Mouse (Mus musculus) myocyte (in vitro differentiated cells): ENCODE data around the gene C1qtnf2. TPM values are rescaled to one million over a fixed set of nuclear protein-coding genes. Genes with fewer than 3 reads are reported as not detected.

Source experiments
- H3K27me3 ChIP-seq: one replicate; pipeline ENCODE4 v1.6.1; 2011; ENCODE audit not compliant: control insufficient read depth, insufficient read depth, insufficient read length
- H3K36me3 ChIP-seq: one replicate; pipeline ENCODE4 v1.6.1; 2011; ENCODE audit not compliant: control insufficient read depth, insufficient read depth
- H3K4me2 ChIP-seq: one replicate; pipeline ENCODE4 v1.6.1; 2011; ENCODE audit warnings: low read depth, control low read depth
- H3K4me3 ChIP-seq: one replicate; pipeline ENCODE4 v1.5.1; 2011; ENCODE audit warnings: mild to moderate bottlenecking, control low read depth, moderate library complexity
- H3K79me2 ChIP-seq: one replicate; pipeline ENCODE4 v1.6.1; 2011; ENCODE audit not compliant: control insufficient read depth, insufficient read depth
- H3ac ChIP-seq: one replicate; pipeline ENCODE4 v1.6.1; 2011; ENCODE audit not compliant: control insufficient read depth, insufficient read length
- CEBPB ChIP-seq: IDR thresholded peaks from 2 replicates; pipeline ENCODE4 v1.6.1; 2011; ENCODE audit warnings: mild to moderate bottlenecking, moderate library complexity; ENCODE audit not compliant: poor library complexity, insufficient read depth, severe bottlenecking
- E2F4 ChIP-seq: IDR thresholded peaks from one replicate; pipeline ENCODE4 v1.6.1; 2011; ENCODE audit warnings: mild to moderate bottlenecking, control low read depth, moderate library complexity; ENCODE audit not compliant: insufficient read depth
- MAX ChIP-seq: IDR thresholded peaks from one replicate; pipeline ENCODE4 v1.6.1; 2011; ENCODE audit warnings: low read depth, mild to moderate bottlenecking, control low read depth
- MYOD1 ChIP-seq, 3 experiments: IDR thresholded peaks; one replicate each; pipeline ENCODE4 v1.6.1; 2011; ENCODE audit warnings: control low read depth in 2 of 3, low read depth in 2 of 3, mild to moderate bottlenecking in 2 of 3, moderate library complexity in 1 of 3; ENCODE audit not compliant: insufficient read length in 2 of 3, control insufficient read depth in 1 of 3
- MYOG ChIP-seq, 3 experiments: IDR thresholded peaks; one replicate each; pipeline ENCODE4 v1.6.1; 2011; ENCODE audit warnings: control low read depth in 2 of 3, low read depth in 2 of 3, mild to moderate bottlenecking in 2 of 3; ENCODE audit not compliant: insufficient read length in 2 of 3, control insufficient read depth in 1 of 3, insufficient read depth in 1 of 3
- POLR2A ChIP-seq: IDR thresholded peaks from one replicate; pipeline ENCODE4 v1.6.1; 2011; ENCODE audit warnings: low read depth, mild to moderate bottlenecking, control low read depth, moderate library complexity; ENCODE audit not compliant: insufficient read length
- POLR2AphosphoS2 ChIP-seq: IDR thresholded peaks from one replicate; pipeline ENCODE4 v1.6.1; 2011; ENCODE audit warnings: low read depth, control low read depth; ENCODE audit not compliant: insufficient read length
- REST ChIP-seq: IDR thresholded peaks from one replicate; pipeline ENCODE4 v1.6.1; 2011; ENCODE audit warnings: mild to moderate bottlenecking, control low read depth, moderate library complexity; ENCODE audit not compliant: insufficient read depth, insufficient read length
- SRF ChIP-seq: IDR thresholded peaks from one replicate; pipeline ENCODE4 v1.6.1; 2011; ENCODE audit warnings: low read depth; ENCODE audit not compliant: control insufficient read depth, insufficient read length
- TCF12 ChIP-seq: IDR thresholded peaks from one replicate; pipeline ENCODE4 v1.6.1; 2011; ENCODE audit warnings: mild to moderate bottlenecking, control low read depth; ENCODE audit not compliant: poor library complexity, insufficient read depth, severe bottlenecking
- TCF3 ChIP-seq: IDR thresholded peaks from one replicate; pipeline ENCODE4 v1.6.1; 2011; ENCODE audit warnings: low read depth, control low read depth; ENCODE audit not compliant: insufficient read length
- USF1 ChIP-seq: IDR thresholded peaks from one replicate; pipeline ENCODE4 v1.6.1; 2011; ENCODE audit warnings: low read depth, mild to moderate bottlenecking, control low read depth, moderate library complexity
- polyA plus RNA-seq: library from polyadenylated mRNA; unstranded; fragments of >200 nt; fragmentation: generic; extraction: Trizol; gene quantifications from one replicate; pipeline ENCODE4 v1.2.1, GENCODE M21; 2012; ENCODE audit warnings: missing spikeins

The C1qtnf2 gene
- not detected for polyA plus RNA-seq

DNA sequence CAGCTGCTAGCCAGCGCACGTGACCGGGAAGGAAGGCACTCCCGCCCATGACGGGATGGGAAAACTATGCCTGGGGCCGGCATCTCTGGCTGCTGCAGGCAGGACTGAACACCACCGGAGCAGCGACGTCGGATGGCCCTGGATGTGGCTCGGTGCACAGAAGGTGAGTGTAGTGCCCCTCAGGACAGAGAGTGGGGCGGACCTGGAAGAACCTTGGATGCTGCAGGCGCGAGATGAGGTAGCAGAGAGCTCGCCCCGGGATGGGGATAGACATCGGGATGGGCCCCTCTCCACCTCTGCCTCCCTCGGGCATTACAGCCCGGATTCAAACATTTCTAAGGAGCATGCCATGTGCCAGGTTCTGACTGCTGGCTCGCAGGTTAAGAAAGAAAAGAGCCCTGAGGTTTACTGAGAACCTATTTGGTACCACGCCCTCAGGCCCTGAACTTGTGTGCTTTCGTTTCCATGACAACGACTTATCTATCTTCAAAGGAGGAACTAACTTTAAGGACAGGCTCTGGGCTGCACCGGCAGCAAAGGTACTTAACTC, at the start of gene C1qtnf2:
C1qtnf2 (plus strand) TSS at position 52 of the 550 bp plus-strand sequence.
- Histone ChIP-seq H3K4me2 (peak within 1 kb of the TSS; percentile 52), H3ac (no peak within 1 kb of the TSS), H3K4me3 (no peak within 1 kb of the TSS), H3K79me2 (no peaks in the 10 kb centered on the region), H3K27me3 (no peaks in the 10 kb centered on the region), H3K36me3 (no peaks in the 10 kb centered on the region)
- TF ChIP-seq USF1 (peak; percentile 71), MYOG (IDR thresholded peaks at IDR 0.05; ENCODE audit: control insufficient read depth in 1 of 3, insufficient read depth in 1 of 3, insufficient read length in 2 of 3, low read depth in 2 of 3) (no peak)

DNA sequence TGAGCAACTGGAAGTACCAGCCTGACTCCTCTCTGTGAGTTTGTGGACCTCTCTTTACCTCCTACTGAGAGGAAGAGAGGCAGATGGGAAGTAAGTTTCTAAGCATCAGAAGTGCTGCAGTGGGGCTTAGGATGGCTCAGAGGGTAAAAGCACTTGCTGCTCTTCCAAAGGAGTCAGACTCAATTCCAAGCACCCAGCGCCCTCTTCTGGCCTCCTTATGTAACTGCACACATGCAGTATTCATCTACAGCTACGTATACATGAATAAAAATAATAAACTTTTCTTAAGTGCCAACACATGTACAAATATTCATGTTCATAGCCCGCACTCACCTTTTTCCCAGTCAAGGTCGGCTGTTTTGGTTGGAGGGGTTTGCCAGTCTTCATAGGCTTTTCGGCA, 49.7 kb upstream of the C1qtnf2 start:
- Histone ChIP-seq H3ac (no peak overlapping the region), H3K27me3 (no peaks in the 10 kb centered on the region), H3K4me3 (peak overlapping the region; percentile 53), H3K36me3 (peaks cover 5% of the 10 kb centered on the region), H3K79me2 (peaks cover 9% of the 10 kb centered on the region), H3K4me2 (no peak overlapping the region)
- TF ChIP-seq CEBPB = no peak
- TF ChIP-seq POLR2A = no peak

DNA sequence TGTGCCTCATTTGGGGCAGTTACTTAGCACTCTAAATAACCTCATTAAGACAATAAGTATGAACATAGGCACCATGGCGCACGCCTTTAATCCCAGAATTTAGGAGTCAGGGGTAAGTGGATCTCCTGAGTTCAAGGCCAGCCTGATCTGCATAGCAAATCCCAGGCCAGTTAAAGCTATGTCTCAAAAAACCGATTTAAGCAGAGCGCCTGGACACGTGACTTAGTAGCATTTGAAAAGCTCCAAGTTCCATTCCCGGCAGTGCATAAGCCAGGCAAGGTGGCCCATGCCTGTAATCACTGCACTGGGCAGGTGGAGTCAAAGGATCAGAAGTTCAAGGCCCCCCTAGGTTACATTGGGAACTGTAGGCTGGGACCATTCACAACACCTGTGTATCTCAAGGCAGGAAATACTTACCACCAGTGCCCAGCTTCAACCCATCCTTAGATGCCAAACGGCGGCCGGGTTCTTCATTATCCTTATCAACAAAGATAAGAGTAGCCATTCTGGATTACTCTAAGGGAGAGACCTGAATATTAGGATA, 48.8 kb upstream of the C1qtnf2 start:
- H3K4me2 ChIP-seq = peak overlapping the region; percentile 74
- H3K36me3 ChIP-seq = peaks cover 5% of the 10 kb centered on the region
- peaks cover 9% of the 10 kb centered on the region for H3K79me2 ChIP-seq
- no peak for TF ChIP-seq REST
- TF ChIP-seq SRF = no peak
- TF ChIP-seq POLR2AphosphoS2 = no peak
- TF ChIP-seq E2F4 = no peak
- TF ChIP-seq CEBPB = no peak
- TF ChIP-seq MAX = no peak
- no peak for TF ChIP-seq MYOD1 (IDR thresholded peaks at IDR 0.05; ENCODE audit: control insufficient read depth in 1 of 3, insufficient read length in 2 of 3, low read depth in 2 of 3)
- TF ChIP-seq USF1 = no peak
- no peak for TF ChIP-seq TCF3
- TF ChIP-seq TCF12 = no peak
- TF ChIP-seq MYOG (IDR thresholded peaks at IDR 0.05; ENCODE audit: control insufficient read depth in 1 of 3, insufficient read depth in 1 of 3, insufficient read length in 2 of 3, low read depth in 2 of 3) = no peak
- no peak for TF ChIP-seq POLR2A
- peak overlapping the region; percentile 53 for H3K4me3 ChIP-seq
- H3K27me3 ChIP-seq = no peaks in the 10 kb centered on the region
- H3ac ChIP-seq = no peak overlapping the region

DNA sequence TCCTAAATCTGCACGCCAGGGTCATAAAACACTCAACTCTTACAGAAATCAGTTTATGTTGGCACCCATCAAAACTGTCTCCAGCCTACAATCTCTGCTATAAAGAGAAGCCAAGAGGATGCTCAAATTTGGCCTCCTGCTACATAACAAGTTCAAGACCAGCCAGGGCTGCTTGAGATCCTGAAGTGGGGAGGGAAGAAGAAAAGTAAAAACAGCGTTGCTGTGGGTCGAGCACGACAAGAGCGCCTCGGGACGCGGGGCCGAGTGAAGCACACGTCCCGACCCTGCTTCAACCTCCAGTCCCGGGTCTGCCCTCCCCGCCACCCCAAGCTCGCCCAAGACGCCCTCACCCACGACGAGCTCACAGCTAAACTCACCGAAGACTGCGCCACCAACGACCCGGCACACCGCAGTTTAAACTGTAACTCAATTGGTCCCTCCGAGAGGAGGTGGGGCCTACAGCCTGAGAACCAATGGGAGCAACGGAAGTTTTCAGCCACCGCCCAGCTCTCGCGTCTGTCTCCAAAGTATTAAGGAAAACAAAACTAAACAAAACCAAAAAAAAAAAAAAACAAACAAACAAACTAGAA, 48.2 kb upstream of the C1qtnf2 start, which contains the start of gene Pttg1:
Pttg1 (minus strand) TSS at position 428 of the 590 bp plus-strand sequence.
- Histone ChIP-seq H3K27me3 (no peaks in the 10 kb centered on the region), H3K79me2 (peaks cover 9% of the 10 kb centered on the region), H3ac (no peak within 1 kb of the TSS), H3K4me2 (peak within 1 kb of the TSS; percentile 74), H3K36me3 (peaks cover 5% of the 10 kb centered on the region), H3K4me3 (peak within 1 kb of the TSS; percentile 53)
- TF ChIP-seq REST (no peak), E2F4 (peak; percentile 75), TCF3 (no peak), POLR2A (peak; percentile 92), POLR2AphosphoS2 (peak; percentile 95)

DNA sequence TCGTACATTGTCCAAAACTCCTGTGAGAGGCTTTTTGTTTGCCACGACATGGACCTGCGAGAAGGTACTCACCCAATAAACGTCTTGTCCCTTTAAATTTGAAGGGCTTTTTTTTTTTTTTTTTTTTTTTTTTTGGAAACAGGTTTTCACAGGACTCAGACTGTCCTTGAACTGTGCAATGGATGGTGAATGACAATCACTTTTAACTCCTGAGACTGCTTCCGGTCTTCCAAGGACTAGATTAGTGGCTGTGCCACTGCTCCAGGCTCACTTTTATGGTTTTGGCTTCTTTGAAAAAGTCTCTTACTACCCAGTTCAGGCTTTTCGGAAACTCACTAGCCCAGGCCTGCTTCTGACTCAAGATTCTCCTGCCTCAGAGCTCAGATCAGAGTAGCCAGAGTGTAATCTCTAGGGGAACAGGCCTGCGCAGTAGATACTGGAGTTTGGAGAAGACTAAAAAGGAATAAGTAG, 47.6 kb upstream of the C1qtnf2 start:
- Histone ChIP-seq H3ac (no peak overlapping the region), H3K4me3 (peak overlapping the region; percentile 53), H3K36me3 (peaks cover 5% of the 10 kb centered on the region), H3K79me2 (peaks cover 9% of the 10 kb centered on the region), H3K4me2 (peak overlapping the region; percentile 69), H3K27me3 (no peaks in the 10 kb centered on the region)
- TF ChIP-seq MYOG (IDR thresholded peaks at IDR 0.05; ENCODE audit: control insufficient read depth in 1 of 3, insufficient read depth in 1 of 3, insufficient read length in 2 of 3, low read depth in 2 of 3) (no peak), E2F4 (no peak), SRF (no peak), TCF3 (no peak), USF1 (no peak), MAX (no peak), POLR2AphosphoS2 (no peak), CEBPB (no peak), POLR2A (no peak), REST (no peak), MYOD1 (IDR thresholded peaks at IDR 0.05; ENCODE audit: control insufficient read depth in 1 of 3, insufficient read length in 2 of 3, low read depth in 2 of 3) (no peak), TCF12 (no peak)
